Mouse (Mus musculus): ENCODE measurements around the gene Hivep1. TPM values are rescaled to one million over a fixed set of nuclear protein-coding genes. Genes with fewer than 3 reads are reported as not detected.

The Hivep1 gene
- polyA plus RNA-seq, 1 experiment from 2014 or later = 7.7 TPM

DNA sequence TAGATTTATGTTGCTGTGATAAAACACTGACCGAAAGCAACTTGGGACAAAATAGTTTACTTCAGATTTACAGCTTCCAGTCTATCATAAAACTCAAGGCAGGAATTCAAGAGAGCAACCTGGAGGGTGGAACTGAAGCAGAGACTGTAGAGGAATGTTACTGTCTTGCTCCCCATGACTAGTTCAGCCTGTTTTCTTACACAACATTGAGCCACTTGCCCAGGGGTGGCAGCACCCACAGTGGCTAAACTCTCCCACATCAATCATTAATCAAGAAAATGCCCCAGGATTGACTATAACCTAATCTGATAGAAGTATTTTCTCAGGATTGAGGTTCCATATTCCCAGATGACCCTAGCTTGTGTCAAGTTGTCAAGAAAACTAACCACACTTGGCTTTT lies 119.0 kb downstream of the Hivep1 start:
- DNase-seq (ENCODE audit: low spot score) = no peak
- WGBS = 95% methylated on average over 1 of the region's 1 CpGs

GRCm38 (mm10) chr13:42174827-42175420 lies 123.1 kb downstream of the Hivep1 start:
- peak; percentile 47 for DNase-seq (ENCODE audit: low spot score)
- TF ChIP-seq CTCF (IDR thresholded peaks at IDR 0.05) = peak; percentile 74
- TF ChIP-seq EP300 (IDR thresholded peaks at IDR 0.05) = no peak

More for the DNA sequence above, 119.0 kb downstream of the Hivep1 start:
- no peaks in the 10 kb centered on the region for H3K36me3 ChIP-seq (ENCODE audit: insufficient read depth, low read length)
- no peak overlapping the region for H3K9ac ChIP-seq (replicated peaks; ENCODE audit: low read depth)
- no peak overlapping the region for H3K4me3 ChIP-seq (ENCODE audit: low read depth, low read length)
- H3K4me1 ChIP-seq (ENCODE audit: insufficient read depth, low read depth, low read length) = no peaks in the 10 kb centered on the region
- H3K27ac ChIP-seq (ENCODE audit: low read length) = no peak overlapping the region
- no peak for ATAC-seq
- no peaks in the 10 kb centered on the region for H3K9me3 ChIP-seq (ENCODE audit: low read length)
- H3K4me2 ChIP-seq (replicated peaks; ENCODE audit: low read depth, low read length) = no peak overlapping the region
- TF ChIP-seq CTCF (IDR thresholded peaks at IDR 0.05) (no peak), EP300 (IDR thresholded peaks at IDR 0.05) (no peak)
- no peaks in the 10 kb centered on the region for H3K27me3 ChIP-seq (replicated peaks; ENCODE audit: insufficient read depth, low read length)

DNA sequence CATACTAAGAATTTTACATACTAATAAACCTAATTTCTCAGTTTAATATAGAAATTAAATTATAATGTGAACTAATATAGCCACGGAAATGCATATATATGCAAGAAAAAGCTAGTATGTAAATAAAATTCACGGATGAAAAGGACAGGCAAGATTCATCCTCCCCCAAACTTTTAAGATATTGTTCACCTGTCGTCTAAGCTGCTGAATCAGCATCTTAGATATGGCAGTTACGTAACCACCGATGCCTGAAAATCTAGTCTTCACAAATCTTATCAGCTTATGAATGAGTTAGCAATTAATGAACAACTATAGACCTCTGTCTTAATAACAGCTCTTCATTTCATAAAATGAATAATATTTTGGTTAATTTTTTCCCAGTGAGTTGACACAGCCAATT lies 130.8 kb downstream of the Hivep1 start:
- H3K4me1 ChIP-seq (ENCODE audit: insufficient read depth, low read depth, low read length) = no peaks in the 10 kb centered on the region
- TF ChIP-seq EP300 (IDR thresholded peaks at IDR 0.05) (no peak), CTCF (IDR thresholded peaks at IDR 0.05) (no peak)

More at GRCm38 (mm10) chr13:42174827-42175420, 123.1 kb downstream of the Hivep1 start:
- H3K4me2 ChIP-seq (replicated peaks; ENCODE audit: low read depth, low read length) = no peak overlapping the region
- ATAC-seq = no peak
- 38% methylated on average over 3 of the region's 3 CpGs for WGBS
- H3K27me3 ChIP-seq (replicated peaks; ENCODE audit: insufficient read depth, low read length) = no peaks in the 10 kb centered on the region
- no peaks in the 10 kb centered on the region for H3K4me1 ChIP-seq (ENCODE audit: insufficient read depth, low read depth, low read length)
- H3K27ac ChIP-seq (ENCODE audit: low read length) = no peak overlapping the region
- H3K36me3 ChIP-seq (ENCODE audit: insufficient read depth, low read length) = peaks cover 3% of the 10 kb centered on the region; the same call in 1 of the 2 replicates
- no peaks in the 10 kb centered on the region for H3K9me3 ChIP-seq (ENCODE audit: low read length)
- H3K4me3 ChIP-seq (ENCODE audit: low read depth, low read length) = no peak overlapping the region
- no peak overlapping the region for H3K9ac ChIP-seq (replicated peaks; ENCODE audit: low read depth)

DNA sequence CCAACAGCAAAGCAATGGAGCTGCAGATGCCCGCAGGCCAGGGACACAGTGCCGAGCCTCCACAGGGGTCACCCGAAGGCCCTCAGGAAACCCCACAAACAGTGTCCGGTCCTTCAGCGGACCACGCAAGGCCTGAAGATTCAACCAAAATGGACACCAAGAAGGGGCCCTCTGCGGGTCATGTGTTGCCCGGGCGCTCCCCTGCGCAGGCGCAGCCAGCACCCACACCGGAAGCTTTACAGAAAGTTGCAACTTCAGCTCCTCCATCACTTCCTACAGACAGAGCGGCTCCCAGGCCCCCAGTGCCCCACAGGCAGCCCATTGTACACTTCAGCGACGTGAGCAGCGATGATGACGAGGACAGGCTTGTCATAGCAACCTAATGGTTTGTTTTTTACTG lies 132.3 kb downstream of the Hivep1 start:
- no peaks in the 10 kb centered on the region for H3K4me1 ChIP-seq (ENCODE audit: insufficient read depth, low read depth, low read length)
- TF ChIP-seq CTCF (IDR thresholded peaks at IDR 0.05) (no peak), EP300 (IDR thresholded peaks at IDR 0.05) (no peak)
- no peaks in the 10 kb centered on the region for H3K9me3 ChIP-seq (ENCODE audit: low read length)
- DNase-seq (ENCODE audit: low spot score) = no peak
- no peak overlapping the region for H3K27ac ChIP-seq (ENCODE audit: low read length)
- no peak for ATAC-seq
- no peak overlapping the region for H3K4me2 ChIP-seq (replicated peaks; ENCODE audit: low read depth, low read length)
- H3K4me3 ChIP-seq (ENCODE audit: low read depth, low read length) = no peak overlapping the region
- no peak overlapping the region for H3K9ac ChIP-seq (replicated peaks; ENCODE audit: low read depth)
- H3K36me3 ChIP-seq (ENCODE audit: insufficient read depth, low read length) = peaks cover 14% of the 10 kb centered on the region; the same call in 1 of the 2 replicates
- no peaks in the 10 kb centered on the region for H3K27me3 ChIP-seq (replicated peaks; ENCODE audit: insufficient read depth, low read length)
- WGBS = 96% methylated on average over 17 of the region's 17 CpGs

More for the DNA sequence above, 130.8 kb downstream of the Hivep1 start:
- DNase-seq (ENCODE audit: low spot score) = no peak
- no peak overlapping the region for H3K9ac ChIP-seq (replicated peaks; ENCODE audit: low read depth)
- no peaks in the 10 kb centered on the region for H3K9me3 ChIP-seq (ENCODE audit: low read length)
- no peak overlapping the region for H3K4me3 ChIP-seq (ENCODE audit: low read depth, low read length)
- H3K27me3 ChIP-seq (replicated peaks; ENCODE audit: insufficient read depth, low read length) = no peaks in the 10 kb centered on the region
- WGBS = 92% methylated on average over 5 of the region's 5 CpGs
- H3K36me3 ChIP-seq (ENCODE audit: insufficient read depth, low read length) = peaks cover 14% of the 10 kb centered on the region; the same call in 1 of the 2 replicates
- no peak for ATAC-seq
- H3K27ac ChIP-seq (ENCODE audit: low read length) = no peak overlapping the region
- no peak overlapping the region for H3K4me2 ChIP-seq (replicated peaks; ENCODE audit: low read depth, low read length)

GRCm38 (mm10) chr13:42193016-42193415 lies 141.2 kb downstream of the Hivep1 start:
- H3K9ac ChIP-seq (replicated peaks; ENCODE audit: low read depth) = no peak overlapping the region
- H3K4me3 ChIP-seq (ENCODE audit: low read depth, low read length) = no peak overlapping the region
- ATAC-seq = no peak
- WGBS = 37% methylated on average over 9 of the region's 9 CpGs
- H3K27ac ChIP-seq (ENCODE audit: low read length) = no peak overlapping the region
- no peak overlapping the region for H3K4me2 ChIP-seq (replicated peaks; ENCODE audit: low read depth, low read length)
- DNase-seq (ENCODE audit: low spot score) = no peak
- no peaks in the 10 kb centered on the region for H3K9me3 ChIP-seq (ENCODE audit: low read length)
- no peaks in the 10 kb centered on the region for H3K4me1 ChIP-seq (ENCODE audit: insufficient read depth, low read depth, low read length)
- H3K36me3 ChIP-seq (ENCODE audit: insufficient read depth, low read length) = no peaks in the 10 kb centered on the region
- H3K27me3 ChIP-seq (replicated peaks; ENCODE audit: insufficient read depth, low read length) = no peaks in the 10 kb centered on the region
- no peak for TF ChIP-seq EP300 (IDR thresholded peaks at IDR 0.05)
- no peak for TF ChIP-seq CTCF (IDR thresholded peaks at IDR 0.05)

- TF ChIP-seq CTCF (IDR thresholded peaks at IDR 0.05) = no peak
- no peak for ATAC-seq
These were observed 143.8 kb downstream of the Hivep1 start for GRCm38 (mm10) chr13:42195671-42196070.

More at GRCm38 (mm10) chr13:42195671-42196070, 143.8 kb downstream of the Hivep1 start:
- no peaks in the 10 kb centered on the region; the same call in 1 of the 2 replicates for H3K9me3 ChIP-seq (ENCODE audit: low read length)
- no peak for DNase-seq (ENCODE audit: low spot score)
- no peaks in the 10 kb centered on the region for H3K36me3 ChIP-seq (ENCODE audit: insufficient read depth, low read length)
- H3K27ac ChIP-seq (ENCODE audit: low read length) = no peak overlapping the region
- H3K27me3 ChIP-seq (replicated peaks; ENCODE audit: insufficient read depth, low read length) = no peaks in the 10 kb centered on the region
- WGBS = 92% methylated on average over 7 of the region's 7 CpGs
- H3K9ac ChIP-seq (replicated peaks; ENCODE audit: low read depth) = no peak overlapping the region
- no peak overlapping the region for H3K4me3 ChIP-seq (ENCODE audit: low read depth, low read length)
- H3K4me2 ChIP-seq (replicated peaks; ENCODE audit: low read depth, low read length) = no peak overlapping the region
- no peaks in the 10 kb centered on the region for H3K4me1 ChIP-seq (ENCODE audit: insufficient read depth, low read depth, low read length)

All from lung, postnatal 0 days (tissue).